Mouse (Mus musculus) heart, embryonic 15.5 days (tissue): ENCODE data around the gene Bmp7. TPM values are rescaled to one million over a fixed set of nuclear protein-coding genes. Genes with fewer than 3 reads are reported as not detected.

Source experiments
- ATAC-seq: fragments of 200-750 bp; cut with Nextera tagmentation; replicated peaks from 2 replicates; pipeline ENCODE4 v1.8.0; 2017; ENCODE audit warnings: low read depth, moderate TSS enrichment; ENCODE audit not compliant: insufficient number of reproducible peaks, insufficient read depth, low FRiP score
- H3K27ac ChIP-seq: fragments of 300-500 bp; sonication (generic); 2 replicates; pipeline ENCODE4 v1.5.1; 2015; ENCODE audit warnings: mild to moderate bottlenecking, inconsistent platforms
- H3K27me3 ChIP-seq: fragments of 300-500 bp; sonication (generic); 2 replicates; pipeline ENCODE4 v1.6.1; 2015; ENCODE audit warnings: inconsistent platforms
- H3K36me3 ChIP-seq: fragments of 300-500 bp; sonication (generic); 2 replicates; pipeline ENCODE4 v1.6.1; 2015; ENCODE audit warnings: mild to moderate bottlenecking, inconsistent platforms
- H3K4me1 ChIP-seq: fragments of 300-500 bp; sonication (generic); replicated peaks from 2 replicates; pipeline ENCODE4 v1.6.1; 2015; ENCODE audit warnings: inconsistent platforms
- H3K4me2 ChIP-seq: fragments of 300-500 bp; sonication (generic); 2 replicates; pipeline ENCODE4 v1.6.1; 2015; ENCODE audit warnings: inconsistent platforms, mild to moderate bottlenecking, moderate library complexity
- H3K4me3 ChIP-seq: fragments of 300-500 bp; sonication (generic); 2 replicates; pipeline ENCODE4 v1.5.1; 2015; ENCODE audit warnings: mild to moderate bottlenecking, inconsistent platforms
- H3K9ac ChIP-seq: fragments of 300-500 bp; sonication (generic); 2 replicates; pipeline ENCODE4 v1.6.1; 2015; ENCODE audit warnings: mild to moderate bottlenecking, inconsistent platforms
- H3K9me3 ChIP-seq: fragments of 300-500 bp; sonication (generic); replicated peaks from 2 replicates; pipeline ENCODE4 v1.6.1; 2016; ENCODE audit warnings: inconsistent platforms
- WGBS: fragments of 180-500 bp; shearing (Covaris S2); methylation state at CpG from one replicate; pipeline ENCODE4 v1.1.7; 2015; ENCODE audit warnings: mixed read lengths; 5-methylcytosine and 5-hydroxymethylcytosine counted together
- microRNA-seq: library from miRNA; unstranded; fragments of <30 nt; microRNA quantifications from one replicate; pipeline ENCODE4, GENCODE M21; 2016
- polyA plus RNA-seq: library from polyadenylated mRNA; unstranded; fragments of >200 nt; fragmentation: Nextera tagmentation; extraction: Ambion mirVana; gene quantifications from 2 replicates; pipeline ENCODE4 v1.2.1, GENCODE M21; 2015

Bmp7 gene
- polyA plus RNA-seq, 1 experiment from 2014 or later, result 31.3 TPM

DNA sequence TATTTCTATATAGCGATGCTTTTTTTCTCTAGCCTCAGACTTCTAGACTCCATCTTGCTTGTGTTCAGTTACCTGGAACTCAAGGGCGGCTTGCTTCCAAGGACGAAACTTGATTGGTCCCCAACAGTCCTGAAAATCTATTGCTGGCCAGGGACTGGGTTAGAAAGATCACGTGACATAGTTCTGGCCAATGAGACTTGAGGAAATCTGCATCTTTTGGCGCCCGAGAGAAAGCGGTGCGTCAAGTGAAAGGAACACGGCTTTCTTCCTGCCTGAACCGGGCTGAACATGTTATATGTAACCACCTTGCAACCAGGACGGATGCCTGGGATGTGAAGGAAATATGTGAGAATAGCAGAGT is 114.4 kb downstream of the Bmp7 start:
- Histone ChIP-seq H3K4me3 (no peak overlapping the region), H3K4me2 (no peak overlapping the region), H3K9ac (no peak overlapping the region), H3K27me3 (peaks cover 44% of the 10 kb centered on the region), H3K9me3 (no peaks in the 10 kb centered on the region), H3K36me3 (no peaks in the 10 kb centered on the region), H3K27ac (no peak overlapping the region), H3K4me1 (peaks cover 4% of the 10 kb centered on the region)
- no peak for ATAC-seq
- WGBS, result 84% methylated on average over 11 of the region's 11 CpGs

DNA sequence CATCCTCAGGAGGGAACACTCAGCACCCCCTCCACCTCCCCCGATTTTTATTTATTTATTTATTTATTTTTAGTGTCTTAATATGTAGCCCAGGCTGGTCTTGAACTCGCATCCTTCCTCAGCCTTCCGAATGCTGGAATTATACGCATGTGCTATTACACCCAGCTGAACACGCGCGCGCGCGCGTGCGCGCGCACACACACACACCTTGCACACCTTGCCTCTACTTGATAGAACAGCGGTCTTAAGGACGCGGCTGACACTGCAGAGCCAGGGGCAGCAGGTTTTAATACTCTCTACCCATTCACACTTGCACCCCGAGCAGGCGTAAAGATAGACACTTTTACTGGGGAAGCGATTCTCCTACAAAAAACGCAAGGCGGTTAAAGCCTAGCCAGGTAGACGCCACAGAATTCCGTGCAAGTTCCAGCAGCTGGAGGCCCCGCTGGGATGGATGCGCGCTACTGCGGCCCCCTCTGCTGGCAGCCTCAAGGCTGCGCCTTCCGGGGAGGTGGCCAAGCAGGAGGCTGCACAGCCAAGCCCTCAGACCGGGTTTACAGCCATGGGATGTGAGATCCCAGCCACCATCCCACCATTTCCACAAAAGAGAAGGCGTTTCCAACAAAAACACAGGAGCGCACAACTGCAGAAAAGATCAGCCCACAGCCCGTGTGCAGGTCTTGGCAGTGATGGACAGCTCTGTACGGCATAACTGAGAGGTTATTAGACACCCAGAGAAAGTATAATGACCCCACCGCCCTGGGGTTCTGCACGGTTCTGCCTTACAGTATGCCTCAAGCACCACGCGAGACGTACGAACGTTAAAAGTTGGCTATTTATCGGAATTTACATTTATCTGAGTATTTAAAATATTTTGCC is 115.0 kb downstream of the Bmp7 start:
- Histone ChIP-seq H3K9me3 (no peaks in the 10 kb centered on the region), H3K4me2 (peak overlapping the region; percentile 58), H3K27me3 (peaks cover 44% of the 10 kb centered on the region), H3K4me3 (peak overlapping the region; percentile 22; the same call in 1 of the 2 replicates), H3K9ac (no peak overlapping the region), H3K27ac (no peak overlapping the region), H3K4me1 (peaks cover 4% of the 10 kb centered on the region), H3K36me3 (no peaks in the 10 kb centered on the region)
- WGBS, result 18% methylated on average over 43 of the region's 43 CpGs
- ATAC-seq, result no peak

DNA sequence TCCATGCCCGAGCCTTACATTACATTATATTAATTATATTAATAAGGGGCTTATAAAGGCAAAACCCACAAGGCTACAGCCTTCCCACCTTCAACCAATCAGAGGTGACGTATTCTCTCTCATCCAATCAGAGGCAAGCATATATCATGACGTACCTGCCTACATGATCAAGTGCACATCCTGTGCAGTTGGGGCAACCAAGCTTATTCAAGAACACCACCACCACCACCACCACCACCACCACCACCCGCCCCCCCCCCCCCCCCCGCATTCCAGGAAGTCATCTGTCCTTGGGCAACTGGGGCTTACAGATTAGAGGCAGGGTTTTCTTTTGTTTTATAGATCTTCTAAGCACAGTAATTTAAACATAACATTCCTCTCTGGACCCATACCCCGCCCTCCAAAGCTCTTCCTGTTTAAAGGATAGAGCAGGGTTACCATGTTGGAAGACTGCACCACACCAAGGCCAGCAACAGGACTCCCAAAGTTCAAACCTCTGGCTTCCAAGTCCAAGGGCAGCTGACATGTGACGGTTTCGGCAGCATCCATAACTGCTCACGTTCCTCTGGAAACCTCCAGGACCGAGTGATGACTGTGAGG is 121.4 kb downstream of the Bmp7 start:
- Histone ChIP-seq H3K27me3 (peaks cover 16% of the 10 kb centered on the region), H3K27ac (no peak overlapping the region), H3K9me3 (no peaks in the 10 kb centered on the region), H3K4me1 (no peaks in the 10 kb centered on the region), H3K36me3 (no peaks in the 10 kb centered on the region), H3K4me2 (no peak overlapping the region), H3K9ac (no peak overlapping the region), H3K4me3 (no peak overlapping the region)
- WGBS, result 69% methylated on average over 10 of the region's 10 CpGs
- no peak for ATAC-seq

Small RNA genes lying within 50 kb of the gene (microRNA-seq; reads per million reads assigned to microRNA genes)
- gene Gm22773, result not detected

Other genes starting within 250 kb of the Bmp7 start
- gene Spo11, start 37.4 kb upstream of the Bmp7 start, polyA plus RNA-seq, result 0.74 TPM in 1 of 2 replicates, not detected in the other
- 84.8 and 96.2 TPM in 2 replicates for gene Rae1, start 59.8 kb upstream of the Bmp7 start, polyA plus RNA-seq
- gene Rbm38, start 80.2 kb upstream of the Bmp7 start, polyA plus RNA-seq, result 108 and 120 TPM in 2 replicates
- gene Ctcfl, start 179.2 kb upstream of the Bmp7 start, polyA plus RNA-seq, result 0.66 and 0.94 TPM in 2 replicates
- gene Pck1, start 212.7 kb upstream of the Bmp7 start, polyA plus RNA-seq, result 0.10 and 0.16 TPM in 2 replicates